Mouse (Mus musculus): ENCODE results near the gene Lgals2. TPM values are rescaled to one million over a fixed set of nuclear protein-coding genes. Genes with fewer than 3 reads are reported as not detected.
A peak's percentile ranks its signal among the peaks of the same experiment; 100 is the strongest.

The Lgals2 gene
- total and polyA plus RNA-seq, 2 experiments from 2014 or later, result not detected

DNA sequence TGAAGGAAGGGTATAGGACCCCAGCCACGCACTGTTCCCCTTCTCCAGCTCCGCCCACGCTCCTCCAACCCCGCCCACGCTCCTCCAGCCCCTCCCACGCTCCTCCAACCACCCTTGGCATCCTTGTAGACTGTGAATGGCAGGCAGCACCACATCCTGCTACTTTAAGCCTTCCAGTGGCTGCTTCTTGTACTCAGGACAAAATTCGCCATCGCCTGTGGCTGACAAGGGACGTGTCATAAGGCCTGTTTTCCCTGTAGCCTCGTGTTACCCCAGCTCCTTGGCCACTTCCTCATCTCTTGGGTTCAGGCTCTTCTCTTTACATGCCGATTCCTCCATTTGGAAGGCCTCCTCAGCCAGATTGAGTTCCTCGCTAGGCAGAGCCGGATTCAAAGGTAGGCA is 8.5 kb upstream of the Lgals2 start:
- Histone ChIP-seq H3K9ac (no peak overlapping the region), H3K36me3 (ENCODE audit: insufficient read depth) (no peaks in the 10 kb centered on the region), H3K27me3 (ENCODE audit: insufficient read depth, low read length) (no peaks in the 10 kb centered on the region), H3K4me3 (ENCODE audit: low read depth, low read length) (no peak overlapping the region), H3K9me3 (ENCODE audit: low read length) (no peaks in the 10 kb centered on the region), H3K4me2 (ENCODE audit: low read depth) (no peak overlapping the region), H3K4me1 (ENCODE audit: insufficient read depth) (no peaks in the 10 kb centered on the region), H3K27ac (ENCODE audit: low read depth, low read length) (no peak overlapping the region)
- no peak for DNase-seq
- ATAC-seq, result no peak
- 41% methylated on average over 13 of the region's 13 CpGs for WGBS
- TF ChIP-seq CTCF (IDR thresholded peaks at IDR 0.05; ENCODE audit: low read depth), result no peak

DNA sequence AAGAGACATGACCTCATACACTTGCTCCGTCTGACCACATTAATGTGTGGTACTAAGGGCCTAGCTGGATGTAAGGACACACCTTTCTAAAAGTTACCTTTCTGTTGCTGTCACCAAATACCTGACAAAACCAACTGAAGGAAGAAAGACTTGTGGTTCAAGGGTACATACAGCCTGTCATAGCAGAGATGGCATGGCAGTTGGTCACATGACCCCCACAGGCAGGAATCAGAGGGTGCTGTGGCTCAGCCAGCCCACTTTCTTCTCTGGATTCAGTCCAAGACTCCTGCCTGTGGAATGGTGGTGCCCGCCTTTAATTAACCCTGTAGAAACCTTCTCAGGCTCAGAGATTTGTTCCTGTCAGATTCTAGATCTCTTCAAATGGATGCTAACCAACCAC is 7.8 kb upstream of the Lgals2 start:
- H3K9me3 ChIP-seq (ENCODE audit: low read length), result no peaks in the 10 kb centered on the region
- no peak overlapping the region for H3K9ac ChIP-seq
- H3K27ac ChIP-seq (ENCODE audit: low read depth, low read length), result no peak overlapping the region
- no peaks in the 10 kb centered on the region for H3K27me3 ChIP-seq (ENCODE audit: insufficient read depth, low read length)
- no peak overlapping the region for H3K4me3 ChIP-seq (ENCODE audit: low read depth, low read length)
- H3K36me3 ChIP-seq (ENCODE audit: insufficient read depth), result no peaks in the 10 kb centered on the region
- 55% methylated on average over 2 of the region's 2 CpGs for WGBS
- no peak overlapping the region for H3K4me2 ChIP-seq (ENCODE audit: low read depth)
- no peak for TF ChIP-seq CTCF (IDR thresholded peaks at IDR 0.05; ENCODE audit: low read depth)
- ATAC-seq (no peak), DNase-seq (no peak)
- no peaks in the 10 kb centered on the region for H3K4me1 ChIP-seq (ENCODE audit: insufficient read depth)

DNA sequence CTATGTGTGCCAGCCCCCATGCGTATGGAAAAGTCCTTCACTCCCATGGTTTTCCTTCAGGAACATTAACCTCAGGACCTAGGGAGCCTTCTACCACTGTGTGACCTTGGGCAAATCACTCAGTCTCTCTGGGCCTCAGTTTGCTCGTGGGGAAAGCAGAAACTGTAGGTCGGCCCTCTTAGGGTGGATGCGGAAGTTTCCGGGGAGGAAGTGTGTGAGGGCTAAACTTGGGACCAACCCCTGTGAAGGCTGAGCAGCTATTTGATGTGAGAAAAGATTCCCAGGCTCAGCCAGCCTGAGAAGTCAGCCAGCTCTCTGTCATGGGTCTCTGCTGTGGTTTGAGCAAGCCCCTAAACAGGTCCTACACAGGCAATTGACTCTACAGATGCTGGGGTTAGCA is 7.0 kb upstream of the Lgals2 start:
- Histone ChIP-seq H3K4me1 (ENCODE audit: insufficient read depth) (no peaks in the 10 kb centered on the region), H3K9me3 (ENCODE audit: low read length) (no peaks in the 10 kb centered on the region), H3K27ac (ENCODE audit: low read depth, low read length) (no peak overlapping the region), H3K27me3 (ENCODE audit: insufficient read depth, low read length) (no peaks in the 10 kb centered on the region), H3K4me3 (ENCODE audit: low read depth, low read length) (no peak overlapping the region), H3K4me2 (ENCODE audit: low read depth) (no peak overlapping the region), H3K36me3 (ENCODE audit: insufficient read depth) (no peaks in the 10 kb centered on the region), H3K9ac (no peak overlapping the region)
- 91% methylated on average over 5 of the region's 5 CpGs for WGBS
- no peak for TF ChIP-seq CTCF (IDR thresholded peaks at IDR 0.05; ENCODE audit: low read depth)
- DNase-seq, result no peak
- ATAC-seq, result no peak

DNA sequence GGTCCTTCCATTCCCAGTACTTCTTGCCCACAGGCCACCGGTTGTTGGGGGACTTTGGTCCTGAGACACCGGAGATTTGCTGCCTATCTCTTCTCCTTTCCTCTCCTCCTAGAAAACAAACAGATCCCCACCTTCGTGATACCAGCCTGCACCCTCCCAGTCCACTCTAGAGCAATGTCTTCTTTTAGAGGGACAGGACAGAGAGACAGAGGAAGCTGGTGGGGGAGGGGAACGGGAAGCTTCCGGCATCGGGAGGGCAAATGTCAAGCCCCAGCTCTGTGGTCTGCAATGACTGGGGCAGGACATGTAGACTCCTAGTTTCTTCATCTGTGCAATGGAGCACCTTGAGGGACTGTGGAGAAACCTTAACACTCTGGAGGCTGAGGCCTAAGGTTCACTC is 4.4 kb upstream of the Lgals2 start:
- H3K27ac ChIP-seq (ENCODE audit: low read depth, low read length), result no peak overlapping the region
- DNase-seq, result no peak
- no peak overlapping the region for H3K9ac ChIP-seq
- H3K27me3 ChIP-seq (ENCODE audit: insufficient read depth, low read length), result no peaks in the 10 kb centered on the region
- H3K4me2 ChIP-seq (ENCODE audit: low read depth), result no peak overlapping the region
- no peak overlapping the region for H3K4me3 ChIP-seq (ENCODE audit: low read depth, low read length)
- no peak for TF ChIP-seq CTCF (IDR thresholded peaks at IDR 0.05; ENCODE audit: low read depth)
- ATAC-seq, result no peak
- no peaks in the 10 kb centered on the region for H3K4me1 ChIP-seq (ENCODE audit: insufficient read depth)
- no peaks in the 10 kb centered on the region for H3K9me3 ChIP-seq (ENCODE audit: low read length)
- no peaks in the 10 kb centered on the region for H3K36me3 ChIP-seq (ENCODE audit: insufficient read depth)
- WGBS, result 88% methylated on average over 6 of the region's 6 CpGs

DNA sequence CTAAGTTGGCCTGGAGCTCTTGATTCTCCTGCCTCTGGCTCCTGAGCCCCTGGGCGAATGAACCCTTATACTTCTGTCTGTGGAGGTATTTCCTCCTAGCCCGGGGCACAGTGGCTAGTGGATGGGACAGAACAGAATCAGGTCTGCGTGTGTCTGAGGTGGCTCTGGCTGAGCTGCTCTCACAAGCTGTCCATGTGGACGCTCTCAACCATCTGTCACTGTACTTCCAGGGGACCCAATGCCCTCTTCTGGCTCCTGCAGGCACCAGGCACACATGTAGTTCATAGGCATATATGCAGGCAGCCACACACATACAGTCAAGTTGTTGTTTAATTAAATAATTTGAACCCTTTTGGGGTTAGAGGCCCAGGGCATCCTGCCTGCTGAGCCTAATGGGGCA is 4.0 kb upstream of the Lgals2 start:
- 73% methylated on average over 4 of the region's 4 CpGs for WGBS
- no peak for ATAC-seq
- TF ChIP-seq CTCF (IDR thresholded peaks at IDR 0.05; ENCODE audit: low read depth), result no peak

DNA sequence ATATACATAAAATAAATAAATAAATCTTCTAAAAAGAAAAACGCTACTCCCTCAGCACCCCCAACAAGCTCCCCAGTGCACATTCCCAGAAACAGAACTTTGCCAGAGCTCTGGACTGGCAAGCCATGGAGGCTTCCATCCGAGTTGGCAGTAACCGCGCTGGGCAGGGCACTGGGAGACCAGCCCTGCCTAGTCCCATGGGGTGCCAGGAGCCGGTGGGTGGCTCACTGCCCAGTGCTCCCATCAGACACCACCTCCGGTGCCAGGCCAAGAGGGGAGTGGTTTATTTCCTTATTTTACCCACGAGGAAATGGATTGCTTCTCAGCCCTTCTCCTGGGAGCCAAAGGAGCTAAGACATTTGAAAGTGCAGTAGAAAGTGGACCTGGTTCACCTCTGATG is 1.7 kb upstream of the Lgals2 start:
- H3K9me3 ChIP-seq (ENCODE audit: low read length), result no peaks in the 10 kb centered on the region
- no peaks in the 10 kb centered on the region for H3K36me3 ChIP-seq (ENCODE audit: insufficient read depth)
- H3K4me1 ChIP-seq (ENCODE audit: insufficient read depth), result no peaks in the 10 kb centered on the region
- no peak overlapping the region for H3K4me3 ChIP-seq (ENCODE audit: low read depth, low read length)
- H3K27ac ChIP-seq (ENCODE audit: low read depth, low read length), result no peak overlapping the region
- 53% methylated on average over 7 of the region's 7 CpGs for WGBS
- DNase-seq, result peak; percentile 43
- H3K9ac ChIP-seq, result no peak overlapping the region
- peak; percentile 61; the same call in 1 of the 2 replicates for ATAC-seq
- no peaks in the 10 kb centered on the region for H3K27me3 ChIP-seq (ENCODE audit: insufficient read depth, low read length)
- no peak for TF ChIP-seq CTCF (IDR thresholded peaks at IDR 0.05; ENCODE audit: low read depth)
- no peak overlapping the region for H3K4me2 ChIP-seq (ENCODE audit: low read depth)

More for the DNA sequence above, 4.0 kb upstream of the Lgals2 start:
- H3K9ac ChIP-seq, result no peak overlapping the region
- DNase-seq, result no peak
- no peak overlapping the region for H3K4me2 ChIP-seq (ENCODE audit: low read depth)
- no peaks in the 10 kb centered on the region for H3K27me3 ChIP-seq (ENCODE audit: insufficient read depth, low read length)
- no peak overlapping the region for H3K27ac ChIP-seq (ENCODE audit: low read depth, low read length)
- H3K36me3 ChIP-seq (ENCODE audit: insufficient read depth), result no peaks in the 10 kb centered on the region
- no peaks in the 10 kb centered on the region for H3K9me3 ChIP-seq (ENCODE audit: low read length)
- no peak overlapping the region for H3K4me3 ChIP-seq (ENCODE audit: low read depth, low read length)
- H3K4me1 ChIP-seq (ENCODE audit: insufficient read depth), result no peaks in the 10 kb centered on the region

DNA sequence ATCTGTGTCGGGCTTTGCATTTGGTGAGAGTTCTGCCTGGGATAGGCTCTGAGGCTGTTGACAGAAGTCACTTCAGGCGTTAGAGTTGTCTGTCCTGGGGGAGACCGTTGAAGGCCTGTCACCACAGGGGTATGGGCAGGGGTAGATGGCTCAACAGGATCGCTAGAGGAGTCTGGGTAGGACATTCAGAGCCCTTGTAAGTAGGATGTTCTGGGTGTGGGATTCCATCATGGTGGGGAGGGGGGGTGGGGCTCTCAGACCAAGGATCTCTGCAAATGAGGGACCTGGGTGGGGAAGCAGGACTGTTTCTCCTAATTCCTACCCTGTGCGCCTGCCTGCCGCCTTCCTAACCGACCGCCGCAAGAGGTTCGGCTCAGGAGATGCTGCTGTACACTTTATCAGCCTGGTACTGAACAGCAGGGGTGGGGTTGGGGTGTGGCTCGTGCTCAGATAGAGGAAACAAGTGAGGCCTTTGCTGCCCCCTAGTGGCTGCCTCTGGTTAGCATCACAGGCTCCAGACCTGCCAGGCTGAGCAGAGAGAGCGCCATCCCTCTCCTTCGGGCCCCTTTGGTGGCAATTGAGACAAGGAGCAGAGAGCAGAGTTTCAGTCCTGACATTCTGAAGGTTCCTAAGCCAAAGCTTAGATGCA is 3.7 kb downstream of the Lgals2 start:
- peak; percentile 96 for ATAC-seq
- WGBS, result 16% methylated on average over 13 of the region's 13 CpGs

More for the DNA sequence above, 3.7 kb downstream of the Lgals2 start:
- TF ChIP-seq CTCF (IDR thresholded peaks at IDR 0.05; ENCODE audit: low read depth), result peak; percentile 92
- no peaks in the 10 kb centered on the region for H3K27me3 ChIP-seq (ENCODE audit: insufficient read depth, low read length)
- H3K4me2 ChIP-seq (ENCODE audit: low read depth), result peak overlapping the region; percentile 26
- H3K4me3 ChIP-seq (ENCODE audit: low read depth, low read length), result no peak overlapping the region
- H3K9me3 ChIP-seq (ENCODE audit: low read length), result no peaks in the 10 kb centered on the region
- no peaks in the 10 kb centered on the region for H3K4me1 ChIP-seq (ENCODE audit: insufficient read depth)
- no peaks in the 10 kb centered on the region for H3K36me3 ChIP-seq (ENCODE audit: insufficient read depth)
- peak overlapping the region; percentile 19; the same call in 1 of the 2 replicates for H3K9ac ChIP-seq
- no peak overlapping the region for H3K27ac ChIP-seq (ENCODE audit: low read depth, low read length)
- DNase-seq, result peak; percentile 90
